Mouse (Mus musculus) liver, postnatal 0 days (tissue): ENCODE measurements around the gene Tnip2. TPM values are rescaled to one million over a fixed set of nuclear protein-coding genes. Genes with fewer than 3 reads are reported as not detected.

Experiments used
- ATAC-seq: fragments of 200-750 bp; cut with Nextera tagmentation; 2 replicates; pipeline ENCODE4 v1.8.0; 2017; ENCODE audit warnings: mild to moderate bottlenecking, moderate library complexity
- DNase-seq: peaks from one replicate; pipeline ENCODE4 v3.0.0-alpha.2; 2016
- H3K27ac ChIP-seq: fragments of 300-500 bp; sonication (generic); 2 replicates; pipeline ENCODE4 v1.5.1; 2014; ENCODE audit warnings: antibody characterized with exemption, moderate library complexity, mild to moderate bottlenecking, low read depth
- H3K27me3 ChIP-seq: fragments of 300-500 bp; sonication (generic); 2 replicates; pipeline ENCODE4 v1.6.1; 2014; ENCODE audit warnings: low read length, control low read depth, mixed read lengths; ENCODE audit not compliant: insufficient read depth
- H3K36me3 ChIP-seq: fragments of 300-500 bp; sonication (generic); replicated peaks from 2 replicates; pipeline ENCODE4 v1.6.1; 2014; ENCODE audit warnings: mild to moderate bottlenecking, control low read depth, low read length, moderate library complexity, mixed read lengths; ENCODE audit not compliant: insufficient read depth
- H3K4me1 ChIP-seq: fragments of 300-500 bp; sonication (generic); 2 replicates; pipeline ENCODE4 v1.6.1; 2014; ENCODE audit warnings: antibody characterized with exemption, mild to moderate bottlenecking, control low read depth; ENCODE audit not compliant: insufficient read depth
- H3K4me2 ChIP-seq: fragments of 300-500 bp; sonication (generic); 2 replicates; pipeline ENCODE4 v1.6.1; 2014; ENCODE audit warnings: low read depth, mild to moderate bottlenecking, low read length, moderate library complexity, mixed read lengths
- H3K4me3 ChIP-seq: fragments of 300-500 bp; sonication (generic); 2 replicates; pipeline ENCODE4 v1.5.1; 2014; ENCODE audit warnings: low read depth, low read length
- H3K9ac ChIP-seq: fragments of 300-500 bp; sonication (generic); replicated peaks from 2 replicates; pipeline ENCODE4 v1.6.1; 2014; ENCODE audit warnings: mild to moderate bottlenecking, moderate library complexity
- H3K9me3 ChIP-seq: fragments of 300-500 bp; sonication (generic); 2 replicates; pipeline ENCODE4 v1.6.1; 2016; ENCODE audit warnings: mild to moderate bottlenecking, control low read depth, low read length, mixed read lengths
- CTCF ChIP-seq: sonication (generic); IDR thresholded peaks from 2 replicates; pipeline ENCODE4 v1.5.1; 2016; ENCODE audit warnings: antibody characterized with exemption, low read depth
- EP300 ChIP-seq: IDR thresholded peaks from 2 replicates; pipeline ENCODE4 v1.6.1; 2016; ENCODE audit warnings: antibody characterized with exemption, low read depth, mild to moderate bottlenecking
- whole genome bisulfite sequencing: fragments of 180-500 bp; shearing (Covaris S2); extraction: QIAGEN DNeasy Blood & Tissue Kit; methylation state at CpG from one replicate; pipeline ENCODE4 v1.1.7; 2014; ENCODE audit not compliant: insufficient replicate concordance; 5-methylcytosine and 5-hydroxymethylcytosine counted together
- polyA plus RNA-seq: library from polyadenylated mRNA; unstranded; fragments of >200 nt; fragmentation: Nextera tagmentation; extraction: Ambion mirVana; gene quantifications from 2 replicates; pipeline ENCODE4 v1.2.1, GENCODE M21; 2015

The Tnip2 gene
- polyA plus RNA-seq, 1 experiment from 2014 or later = 5.3 TPM

DNA sequence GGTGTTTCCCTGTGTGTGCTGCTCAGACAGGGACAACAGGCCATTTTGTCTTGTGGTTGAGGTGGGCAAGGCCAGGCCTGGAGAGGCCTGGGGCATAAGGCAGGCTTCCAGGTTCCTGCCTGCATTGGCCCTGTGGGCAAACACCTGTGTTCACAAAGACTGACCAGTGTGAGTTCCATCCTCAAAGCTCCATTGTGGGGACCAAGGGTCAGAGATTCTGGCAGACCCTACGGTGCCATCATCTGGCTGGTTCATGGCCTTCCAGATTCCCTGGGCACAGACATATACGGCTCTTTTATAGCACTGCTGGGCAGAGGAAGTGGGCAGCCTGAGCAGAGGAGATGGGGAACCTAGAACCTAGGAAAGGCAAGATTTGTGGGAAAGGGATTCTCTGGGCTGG lies 13.6 kb upstream of the Tnip2 start:
- WGBS = 81% methylated on average over 2 of the region's 2 CpGs
- Histone ChIP-seq H3K4me2 (peak overlapping the region; percentile 93), H3K27ac (peak overlapping the region; percentile 90; the same call in 1 of the 2 replicates), H3K9ac (no peak overlapping the region), H3K9me3 (no peaks in the 10 kb centered on the region), H3K4me3 (no peak overlapping the region), H3K4me1 (peaks cover 55% of the 10 kb centered on the region), H3K36me3 (no peaks in the 10 kb centered on the region), H3K27me3 (no peaks in the 10 kb centered on the region)
- DNase-seq (no peak), ATAC-seq (no peak)
- TF ChIP-seq CTCF (no peak), EP300 (no peak)

DNA sequence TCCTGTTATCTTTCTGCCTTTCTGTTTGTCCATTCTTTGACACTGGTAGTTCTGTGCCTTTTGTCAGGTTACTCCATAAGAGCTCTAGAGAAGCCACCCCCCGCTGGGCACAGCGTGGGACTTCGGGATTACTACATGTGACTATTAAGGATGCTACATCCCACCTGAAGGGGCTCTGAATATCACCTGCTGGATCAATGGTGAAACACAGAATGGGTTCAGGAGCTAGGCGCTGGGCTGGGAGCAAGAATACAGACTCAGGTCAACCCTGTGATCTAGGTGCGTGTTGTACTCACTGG lies 12.6 kb upstream of the Tnip2 start:
- Histone ChIP-seq H3K9ac (peak overlapping the region; percentile 81), H3K27ac (peak overlapping the region; percentile 90), H3K9me3 (no peaks in the 10 kb centered on the region), H3K4me3 (peak overlapping the region; percentile 82), H3K27me3 (no peaks in the 10 kb centered on the region), H3K4me1 (peaks cover 47% of the 10 kb centered on the region), H3K36me3 (no peaks in the 10 kb centered on the region), H3K4me2 (peak overlapping the region; percentile 93)
- 53% methylated on average over 5 of the region's 5 CpGs for WGBS
- ATAC-seq = no peak
- TF ChIP-seq EP300 (no peak), CTCF (no peak)
- no peak for DNase-seq

DNA sequence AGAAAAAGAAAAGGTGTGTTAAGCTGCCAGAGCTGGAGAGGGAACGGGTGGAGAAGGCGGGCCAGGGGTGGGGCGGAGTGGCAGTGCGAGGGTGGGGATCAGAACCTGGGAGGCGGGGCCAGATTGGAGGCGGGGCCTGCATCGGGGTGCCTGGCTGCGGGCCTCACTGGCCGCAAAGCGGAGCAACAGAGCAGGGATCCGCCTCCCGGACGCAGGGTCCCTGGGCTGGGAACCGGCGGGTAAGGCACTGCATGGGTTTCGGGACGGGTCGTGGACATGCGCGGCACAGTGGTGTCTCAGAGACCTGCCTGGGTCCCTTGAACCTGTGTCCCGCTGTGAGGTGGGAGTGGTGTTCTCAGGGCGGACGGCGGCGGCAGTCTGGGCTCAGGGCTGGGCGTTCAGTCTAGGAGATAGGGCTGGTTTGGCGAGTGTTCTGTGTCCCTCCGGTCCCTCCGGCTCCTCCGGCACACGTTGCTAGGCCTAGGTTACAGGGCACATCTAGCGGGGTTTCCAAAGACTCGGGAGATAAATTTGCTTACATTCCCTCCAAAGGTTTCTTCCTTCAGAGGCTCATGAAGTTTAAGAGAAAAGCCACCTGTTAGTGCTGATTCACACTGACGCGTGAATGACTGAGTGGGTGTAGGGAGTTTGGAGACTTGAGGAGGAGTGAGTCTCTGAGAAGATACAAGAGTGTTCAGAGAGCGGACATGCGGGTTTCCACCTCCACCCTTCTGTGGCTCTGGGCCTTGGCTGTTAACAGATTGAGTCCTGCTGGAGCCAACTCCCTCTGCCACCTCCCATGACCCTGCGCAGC lies 12.1 kb upstream of the Tnip2 start, which contains the start of gene Sh3bp2:
TSS of gene Sh3bp2 (plus strand) at position 176 of the 814 bp plus-strand sequence.
- peak within 1 kb of the TSS; percentile 82 for H3K4me3 ChIP-seq
- WGBS = 2% methylated on average over 38 of the region's 38 CpGs
- TF ChIP-seq CTCF (peak; percentile 43; the same call in 1 of the 2 replicates), EP300 (no peak)
- H3K4me1 ChIP-seq = peaks cover 46% of the 10 kb centered on the region
- H3K4me2 ChIP-seq = peak within 1 kb of the TSS; percentile 93
- no peaks in the 10 kb centered on the region for H3K27me3 ChIP-seq
- peak within 1 kb of the TSS; percentile 81 for H3K9ac ChIP-seq
- ATAC-seq (peak; percentile 94), DNase-seq (peak; percentile 100)
- H3K27ac ChIP-seq = peak within 1 kb of the TSS; percentile 90
- H3K9me3 ChIP-seq = no peaks in the 10 kb centered on the region
- H3K36me3 ChIP-seq = no peaks in the 10 kb centered on the region

DNA sequence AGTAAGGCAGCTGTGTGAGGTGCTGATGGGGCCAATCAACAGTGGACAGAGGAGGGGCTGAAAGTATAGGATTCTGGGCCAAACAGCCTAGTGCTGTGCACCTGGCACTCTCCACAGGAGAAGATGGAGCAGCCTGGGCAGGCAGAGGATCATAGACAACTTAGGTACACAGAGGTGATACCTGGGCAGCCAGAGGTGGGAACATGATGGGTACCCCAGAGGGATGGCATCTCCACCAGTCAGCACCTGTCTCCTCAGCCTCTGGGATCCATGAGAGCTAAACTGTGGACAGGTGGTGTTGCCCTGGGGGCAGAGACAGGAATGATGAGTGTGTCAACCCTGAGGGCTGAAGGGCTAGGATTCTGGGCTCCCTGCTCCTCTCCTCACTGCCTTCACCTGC lies 10.7 kb upstream of the Tnip2 start:
- H3K27ac ChIP-seq = no peak overlapping the region
- no peaks in the 10 kb centered on the region for H3K27me3 ChIP-seq
- TF ChIP-seq CTCF (no peak), EP300 (no peak)

DNA sequence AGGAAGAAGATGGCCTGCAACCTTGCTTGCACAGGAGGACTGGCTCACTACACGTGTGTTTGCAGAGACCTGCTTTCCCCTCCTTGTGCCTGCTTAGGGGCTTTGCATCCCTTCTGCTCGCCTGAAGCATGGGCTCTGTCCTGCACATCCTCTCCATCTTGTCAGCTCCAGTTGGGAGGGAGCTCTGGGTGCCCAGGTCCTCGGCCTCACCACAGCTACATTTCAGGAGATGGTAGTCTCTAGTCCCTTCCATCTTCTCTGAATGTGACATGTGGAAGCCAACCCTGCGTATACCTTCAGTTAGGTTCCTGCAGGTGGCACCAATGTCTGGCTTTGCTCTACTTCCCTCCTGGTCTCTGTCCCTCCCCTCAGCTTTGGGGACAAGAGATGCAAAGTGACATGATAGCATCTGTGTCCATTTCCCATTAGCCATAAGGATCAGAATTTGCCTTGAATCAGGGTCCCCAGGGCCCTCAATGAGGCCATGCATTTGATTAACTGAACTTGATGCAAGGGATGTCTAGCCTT lies 10.2 kb upstream of the Tnip2 start:
- H3K4me1 ChIP-seq = peaks cover 50% of the 10 kb centered on the region
- H3K9ac ChIP-seq = no peak overlapping the region
- no peaks in the 10 kb centered on the region for H3K36me3 ChIP-seq
- TF ChIP-seq EP300 (no peak), CTCF (peak; percentile 65)
- no peaks in the 10 kb centered on the region for H3K27me3 ChIP-seq
- ATAC-seq (no peak), DNase-seq (no peak)
- H3K9me3 ChIP-seq = no peaks in the 10 kb centered on the region
- H3K4me3 ChIP-seq = no peak overlapping the region
- no peak overlapping the region for H3K4me2 ChIP-seq
- 44% methylated on average over 4 of the region's 4 CpGs for WGBS
- H3K27ac ChIP-seq = no peak overlapping the region

More for the DNA sequence above, 10.7 kb upstream of the Tnip2 start:
- Histone ChIP-seq H3K36me3 (no peaks in the 10 kb centered on the region), H3K9me3 (no peaks in the 10 kb centered on the region), H3K9ac (no peak overlapping the region), H3K4me1 (peaks cover 50% of the 10 kb centered on the region), H3K4me2 (no peak overlapping the region), H3K4me3 (no peak overlapping the region)
- ATAC-seq (no peak), DNase-seq (no peak)

DNA sequence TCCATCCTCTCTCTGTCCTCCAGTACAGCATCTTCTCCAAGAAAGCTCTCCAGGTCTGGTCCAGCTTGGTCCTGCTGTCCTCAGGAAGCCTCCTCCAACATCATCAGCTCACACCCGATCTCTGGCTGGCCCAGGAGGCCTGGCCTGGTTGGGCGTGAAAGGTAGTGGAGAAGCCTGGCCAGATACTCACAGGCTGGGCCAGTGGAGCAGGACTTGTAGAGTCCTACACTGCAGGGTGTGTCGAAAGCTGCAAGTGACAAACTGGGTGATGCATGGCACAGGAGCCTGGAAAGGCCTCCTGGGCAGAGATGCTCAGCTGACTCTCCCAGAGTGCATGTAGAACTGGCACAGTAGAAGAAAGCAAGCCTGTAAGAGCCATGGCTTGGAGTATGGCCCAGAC lies 7.5 kb upstream of the Tnip2 start:
- DNase-seq = no peak
- ATAC-seq = no peak
- H3K4me1 ChIP-seq = peaks cover 26% of the 10 kb centered on the region
- H3K9ac ChIP-seq = no peak overlapping the region
- H3K4me2 ChIP-seq = 0 out of 2 replicates have a peak overlapping the region, but pooled peaks have one; percentile 4
- WGBS = 76% methylated on average over 3 of the region's 3 CpGs
- no peaks in the 10 kb centered on the region for H3K27me3 ChIP-seq
- TF ChIP-seq CTCF (no peak), EP300 (no peak)
- no peaks in the 10 kb centered on the region for H3K9me3 ChIP-seq
- H3K27ac ChIP-seq = peak overlapping the region; percentile 51; the same call in 1 of the 2 replicates
- H3K4me3 ChIP-seq = no peak overlapping the region
- H3K36me3 ChIP-seq = no peaks in the 10 kb centered on the region
